ENCODE assay signal across 29 mouse cellular contexts in genomic region chrX:56481906-56482305, GRCm38 (mm10). TPM values are rescaled to one million over a fixed set of nuclear protein-coding genes. Genes with fewer than 3 reads are reported as not detected.
DNase-seq lines count a peak whose midpoint lies in the region; ATAC-seq and TF ChIP-seq lines count a peak whose summit lies in the region.
"Had no signal": no experiment of that assay in that cellular context is flagged by ENCODE, and none has a peak within 500 bp of the region (broad histone marks: within the 10 kb centered on the region; RNA-seq: fewer than 3 reads in every experiment).

No protein-coding gene starts in this region.

- WGBS in heart, postnatal 0 days: 65% methylated on average over 3 of the region's 3 CpGs
- WGBS in forebrain, embryonic 15.5 days: 70% methylated on average over 3 of the region's 3 CpGs

- peaks cover 15% of the 10 kb centered on the region; the same call in 1 of the 2 replicates for H3K36me3 ChIP-seq in heart, postnatal 0 days (replicated peaks; ENCODE audit: control insufficient read depth, insufficient read depth, low read length)
- no peaks in the 10 kb centered on the region for H3K36me3 ChIP-seq in forebrain, embryonic 15.5 days
- H3K36me3 ChIP-seq: embryonic facial prominence, embryonic 13.5 days had no signal

- H3K27ac ChIP-seq in heart, postnatal 0 days (ENCODE audit: low read depth): no peak overlapping the region
- no peak overlapping the region for H3K27ac ChIP-seq in forebrain, embryonic 15.5 days (replicated peaks)
- H3K27ac ChIP-seq: embryonic facial prominence, embryonic 13.5 days; gastrocnemius, adult 2 months; kidney, postnatal 0 days; left cerebral cortex, adult 2 months; liver, embryonic 15.5 days had no signal

- no peak for TF ChIP-seq POLR2A in brain, embryonic 14.5 days (IDR thresholded peaks at IDR 0.05; ENCODE audit: borderline replicate concordance, extremely low read depth, insufficient read depth, insufficient read length, poor library complexity, severe bottlenecking)

- no peak overlapping the region for H3K4me3 ChIP-seq in heart, postnatal 0 days (ENCODE audit: low read depth, low read length)
- H3K4me3 ChIP-seq in forebrain, embryonic 15.5 days: no peak overlapping the region
- H3K4me3 ChIP-seq: embryonic facial prominence, embryonic 13.5 days; gastrocnemius, adult 2 months; heart, embryonic 12.5 days; layer of hippocampus, adult 2 months; left cerebral cortex, adult 2 months; liver, embryonic 15.5 days; megakaryocyte, embryonic 14.5 days had no signal

- TF ChIP-seq CTCF in heart, postnatal 0 days (IDR thresholded peaks at IDR 0.05; ENCODE audit: low read depth): no peak
- no peak for TF ChIP-seq CTCF in brain, embryonic 14.5 days (IDR thresholded peaks at IDR 0.05; ENCODE audit: borderline replicate concordance, extremely low read depth, insufficient read depth, insufficient read length)

- no peaks in the 10 kb centered on the region for H3K4me1 ChIP-seq in heart, postnatal 0 days (ENCODE audit: control insufficient read depth, insufficient read depth)
- H3K4me1 ChIP-seq in forebrain, embryonic 15.5 days: no peaks in the 10 kb centered on the region
- H3K4me1 ChIP-seq: embryonic facial prominence, embryonic 13.5 days; heart, embryonic 12.5 days; liver, embryonic 15.5 days had no signal

- H3K27me3 ChIP-seq in heart, postnatal 0 days (ENCODE audit: control insufficient read depth, insufficient read depth, low read length): no peaks in the 10 kb centered on the region
- no peaks in the 10 kb centered on the region for H3K27me3 ChIP-seq in forebrain, embryonic 15.5 days
- H3K27me3 ChIP-seq: embryonic facial prominence, embryonic 13.5 days; heart, embryonic 12.5 days; liver, embryonic 15.5 days; megakaryocyte, embryonic 14.5 days had no signal

- no peak overlapping the region for H3K9ac ChIP-seq in heart, postnatal 0 days (replicated peaks; ENCODE audit: low read depth, low read length)
- H3K9ac ChIP-seq in forebrain, embryonic 15.5 days (replicated peaks): no peak overlapping the region
- H3K9ac ChIP-seq: embryonic facial prominence, embryonic 13.5 days; forebrain, postnatal 0 days; heart, embryonic 12.5 days; liver, embryonic 15.5 days had no signal

- ATAC-seq in heart, postnatal 0 days (ENCODE audit: insufficient read depth, low read depth): no peak
- peak; percentile 99 for ATAC-seq in megakaryocyte progenitor cell, adult 5-6 weeks (replicated peaks; ENCODE audit: poor library complexity)
- no peak for ATAC-seq in forebrain, embryonic 15.5 days (replicated peaks)
- ATAC-seq: forebrain, postnatal 0 days had no signal

- no peaks in the 10 kb centered on the region for H3K9me3 ChIP-seq in heart, postnatal 0 days (replicated peaks; ENCODE audit: control insufficient read depth, low read length)
- no peaks in the 10 kb centered on the region for H3K9me3 ChIP-seq in forebrain, embryonic 15.5 days
- H3K9me3 ChIP-seq: embryonic facial prominence, embryonic 13.5 days; heart, embryonic 12.5 days; liver, embryonic 15.5 days; megakaryocyte, embryonic 14.5 days had no signal

- intact Hi-C loops in heart, postnatal 36 days (cut with DNase I): loop anchor here (2.0 kb wide), 1 partner anchor 27 kb away; the partner anchor contains the start of gene Ints6l

- peak; percentile 9 for DNase-seq in heart, postnatal 0 days (ENCODE audit: low spot score)
- no peak for DNase-seq in heart, postnatal 36 days
- DNase-seq in lung, postnatal 10 days: peak; percentile 4
- DNase-seq in lung, postnatal 14 days: no peak
- peak; percentile 5 for DNase-seq in brain, embryonic 14.5 days (ENCODE audit: low read depth)
- no peak for DNase-seq in kidney, postnatal 14 days
- DNase-seq: cerebellum, adult 11 months; cerebellum, postnatal 10 days; forebrain, postnatal 0 days; gastrocnemius, adult 2 months; kidney, adult 18-20 months; right cerebral cortex, postnatal 4 days; thymus, adult 2 months had no signal

- no peak overlapping the region for H3K4me2 ChIP-seq in heart, postnatal 0 days (ENCODE audit: low read depth, low read length)
- no peak overlapping the region for H3K4me2 ChIP-seq in forebrain, embryonic 15.5 days (replicated peaks)
- H3K4me2 ChIP-seq: embryonic facial prominence, embryonic 13.5 days; heart, embryonic 12.5 days; liver, embryonic 15.5 days had no signal

- TF ChIP-seq EP300 in heart, postnatal 0 days (IDR thresholded peaks at IDR 0.05; ENCODE audit: low read depth): no peak

RNA-seq across cellular contexts. Expression of gene Ints6l, which starts 27.2 kb away (rescaled TPM):
- 13.5 and 14.7 TPM in 2 replicates for total RNA-seq in heart, postnatal 0 days (2014; rRNA removed; ENCODE audit: low replicate concordance)
- 10.8 TPM in 2 replicates for polyA plus RNA-seq in heart, postnatal 0 days (2015; fragmentation: Nextera tagmentation; extraction: Ambion mirVana)
- total RNA-seq in heart, postnatal 36 days (2021): 1 to 10 TPM; 5.5 to 6.7 TPM
- polyA plus RNA-seq in brain, embryonic 14.5 days (2012; rRNA removed): 52.0 and 63.7 TPM in 2 replicates
- total RNA-seq in megakaryocyte progenitor cell, adult 5-6 weeks (2015): 99.4 and 104 TPM in 2 replicates
- 44.3 and 63.7 TPM in 2 replicates for total RNA-seq in megakaryocyte progenitor cell, adult 5-6 weeks (2017)
- 14.1 and 15.2 TPM in 2 replicates for polyA plus RNA-seq in forebrain, embryonic 15.5 days (2015; fragmentation: Nextera tagmentation; extraction: Ambion mirVana)

RNA-seq across cellular contexts. Expression of gene Gm2174, which starts 34.1 kb away (rescaled TPM):
- total RNA-seq in heart, postnatal 0 days (2014; rRNA removed; ENCODE audit: low replicate concordance): not detected in 2 replicates
- 1.5 and 1.6 TPM in 2 replicates for polyA plus RNA-seq in heart, postnatal 0 days (2015; fragmentation: Nextera tagmentation; extraction: Ambion mirVana)
- under 1 TPM; 0.79 to 0.92 TPM for total RNA-seq in heart, postnatal 36 days (2021)
- polyA plus RNA-seq in brain, embryonic 14.5 days (2012; rRNA removed): not detected in 2 replicates
- 2.4 TPM in 1 of 2 replicates, not detected in the other for total RNA-seq in megakaryocyte progenitor cell, adult 5-6 weeks (2015)
- 129 and 175 TPM in 2 replicates for total RNA-seq in megakaryocyte progenitor cell, adult 5-6 weeks (2017)
- 1.2 TPM in 1 of 2 replicates, not detected in the other for polyA plus RNA-seq in forebrain, embryonic 15.5 days (2015; fragmentation: Nextera tagmentation; extraction: Ambion mirVana)
- total RNA-seq: adrenal gland, adult 18-20 months; forebrain, postnatal 0 days; layer of hippocampus, adult 2 months; left cerebral cortex, adult 2 months had no signal
- polyA plus RNA-seq: gonadal fat pad, adult 2 months; thymus, adult 2 months; urinary bladder, adult 2 months had no signal

RNA-seq across cellular contexts. Expression of gene Gm10477, which starts 42.6 kb away (rescaled TPM):
- not detected in 2 replicates for total RNA-seq in heart, postnatal 0 days (2014; rRNA removed; ENCODE audit: low replicate concordance)
- not detected in 2 replicates for polyA plus RNA-seq in heart, postnatal 0 days (2015; fragmentation: Nextera tagmentation; extraction: Ambion mirVana)
- total RNA-seq in heart, postnatal 36 days (2021): not detected
- not detected in 2 replicates for polyA plus RNA-seq in brain, embryonic 14.5 days (2012; rRNA removed)
- not detected in 2 replicates for total RNA-seq in megakaryocyte progenitor cell, adult 5-6 weeks (2015)
- not detected in 2 replicates for total RNA-seq in megakaryocyte progenitor cell, adult 5-6 weeks (2017)
- not detected in 2 replicates for polyA plus RNA-seq in forebrain, embryonic 15.5 days (2015; fragmentation: Nextera tagmentation; extraction: Ambion mirVana)
- total RNA-seq: adrenal gland, adult 18-20 months; forebrain, postnatal 0 days; gastrocnemius, adult 2 months; heart, postnatal 25 days; layer of hippocampus, adult 2 months; left cerebral cortex, adult 2 months had no signal
- polyA plus RNA-seq: embryonic facial prominence, embryonic 13.5 days; forebrain, postnatal 0 days; gonadal fat pad, adult 2 months; heart, embryonic 12.5 days; kidney, postnatal 0 days; limb, embryonic 11.5 days; liver, embryonic 15.5 days; neural tube, embryonic 11.5 days; stomach, embryonic 16.5 days; thymus, adult 2 months; urinary bladder, adult 2 months had no signal

Comparison
In these comparisons a context has a peak if more than half of its experiments do, and no peak if none do; other contexts are left out.
1. DNase-seq: peak in heart, postnatal 0 days (single experiment), lung, postnatal 10 days (single experiment) and brain, embryonic 14.5 days (single experiment); none in heart, postnatal 36 days (0 of 2), lung, postnatal 14 days (single experiment) and kidney, postnatal 14 days (single experiment).